Mouse (Mus musculus) layer of hippocampus, adult 9-10 months (tissue): ENCODE measurements around the gene Zfhx3.

Experiments
- DNase-seq: peaks from one replicate; pipeline ENCODE4 v3.0.0; 2022; ENCODE audit warnings: low spot score

Gene Zfhx3

DNA sequence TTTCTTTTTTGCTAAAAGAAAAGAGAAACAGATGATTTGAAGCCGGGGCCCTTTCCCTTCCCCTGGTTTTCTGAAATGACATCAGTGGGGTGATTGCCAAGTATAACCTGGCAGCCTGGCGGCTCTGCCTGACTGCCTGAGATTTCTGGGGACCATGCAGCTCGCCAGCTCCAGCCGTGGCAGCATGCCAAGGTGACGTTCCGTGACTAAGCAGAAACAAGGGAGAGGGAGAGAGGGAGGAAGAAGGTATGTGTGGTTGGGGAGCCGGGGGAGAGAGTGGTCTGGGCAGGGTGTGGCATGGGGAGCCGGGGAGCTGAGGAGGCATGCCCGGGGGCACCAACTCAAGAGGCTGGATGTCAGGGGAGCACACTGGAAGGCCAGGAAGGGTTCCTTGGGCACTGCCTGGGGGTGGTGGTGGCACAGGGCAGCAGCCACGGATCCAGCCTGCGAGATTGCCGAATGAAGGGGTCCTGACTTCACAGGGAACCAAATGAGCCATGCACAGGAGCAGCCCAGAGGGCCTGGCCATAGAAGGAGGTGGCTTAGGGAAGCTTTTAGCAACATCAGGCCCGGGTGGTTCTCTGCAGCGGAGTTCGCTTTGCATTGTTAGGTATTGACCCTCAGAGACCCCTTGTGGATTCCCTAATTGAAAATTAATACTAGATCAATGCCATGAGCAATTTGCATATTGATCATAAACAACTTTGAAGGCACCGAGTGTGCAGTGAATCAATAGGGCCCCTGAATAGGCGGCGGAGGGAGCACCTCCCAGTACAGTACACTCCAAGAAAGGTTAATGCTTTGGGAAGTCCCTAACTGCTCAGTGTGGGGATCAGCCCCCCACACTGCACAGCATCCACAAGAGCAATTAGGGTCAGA lies 954.3 kb downstream of the Zfhx3 start:
- peak; percentile 42 for DNase-seq

GRCm38 (mm10) chr8:108897347-108898100 lies 955.1 kb downstream of the Zfhx3 start:
- DNase-seq = no peak

DNA sequence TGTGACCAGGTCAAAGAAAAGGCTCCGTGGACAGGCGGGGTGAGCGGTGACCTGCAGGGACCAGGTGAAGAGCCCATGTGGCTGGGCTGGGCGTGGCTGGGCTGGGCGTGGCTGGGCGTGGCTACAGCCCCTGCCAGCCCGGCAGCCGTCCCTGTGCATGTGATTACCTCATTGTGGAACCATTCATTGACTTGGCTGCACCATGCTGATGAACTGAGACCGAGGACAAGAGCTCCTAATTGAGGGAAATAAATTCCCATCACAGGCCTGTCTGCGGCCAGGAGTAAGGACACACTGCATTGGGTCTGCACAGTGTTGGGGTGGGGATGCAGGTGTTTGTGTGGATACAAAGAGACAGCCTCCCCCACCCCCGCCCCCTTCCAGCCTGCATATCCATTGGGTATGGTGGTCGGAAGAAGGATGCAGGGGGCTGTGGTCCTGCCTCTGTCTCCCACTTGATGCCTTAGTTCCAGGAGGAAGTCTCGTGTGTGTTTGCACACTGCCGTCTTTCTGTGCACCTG lies 956.9 kb downstream of the Zfhx3 start:
- DNase-seq = no peak

DNA sequence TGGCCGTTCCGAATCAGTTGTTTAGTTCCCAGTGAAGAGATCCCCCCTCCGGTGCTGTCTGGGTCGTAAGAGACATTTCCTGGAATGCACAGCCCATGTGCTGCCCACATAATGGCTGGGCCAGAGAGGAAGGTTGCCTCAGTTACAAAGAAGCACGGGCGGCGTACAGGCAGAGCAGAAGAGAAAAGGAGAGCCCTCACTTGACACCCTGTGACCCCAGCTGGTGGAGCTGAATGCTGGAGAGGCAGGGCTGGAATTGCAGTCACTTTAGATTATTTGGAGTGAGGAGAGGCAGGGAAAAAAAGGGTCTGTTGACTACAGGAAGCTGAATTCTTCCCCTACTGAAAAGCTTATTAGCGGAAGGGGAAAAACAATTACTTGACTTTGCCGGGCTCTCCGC lies 958.1 kb downstream of the Zfhx3 start:
- DNase-seq = no peak

GRCm38 (mm10) chr8:108901208-108901607 lies 958.8 kb downstream of the Zfhx3 start:
- no peak for DNase-seq

DNA sequence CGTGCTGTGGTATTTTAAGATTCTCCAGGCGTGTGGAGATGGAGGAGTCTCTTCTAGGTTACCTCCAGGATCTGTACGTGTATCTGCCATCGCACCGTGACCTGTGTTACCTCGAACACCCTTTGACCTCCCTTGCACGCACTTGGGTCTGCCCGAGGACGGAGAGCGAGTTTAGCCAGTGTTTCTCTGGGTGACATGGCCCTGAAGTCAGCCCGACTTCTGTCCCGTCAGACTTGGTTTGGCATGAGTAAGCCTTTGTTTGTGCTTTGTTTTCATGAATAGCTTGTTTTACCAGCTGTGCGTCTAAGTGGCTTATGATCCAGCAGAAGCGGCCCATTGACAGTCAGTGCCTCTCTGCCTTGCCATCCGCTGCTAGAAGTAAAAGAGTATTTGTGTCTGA lies 961.1 kb downstream of the Zfhx3 start:
- no peak for DNase-seq

- DNase-seq = no peak
These were observed 962.0 kb downstream of the Zfhx3 start for GRCm38 (mm10) chr8:108904288-108904971.

DNA sequence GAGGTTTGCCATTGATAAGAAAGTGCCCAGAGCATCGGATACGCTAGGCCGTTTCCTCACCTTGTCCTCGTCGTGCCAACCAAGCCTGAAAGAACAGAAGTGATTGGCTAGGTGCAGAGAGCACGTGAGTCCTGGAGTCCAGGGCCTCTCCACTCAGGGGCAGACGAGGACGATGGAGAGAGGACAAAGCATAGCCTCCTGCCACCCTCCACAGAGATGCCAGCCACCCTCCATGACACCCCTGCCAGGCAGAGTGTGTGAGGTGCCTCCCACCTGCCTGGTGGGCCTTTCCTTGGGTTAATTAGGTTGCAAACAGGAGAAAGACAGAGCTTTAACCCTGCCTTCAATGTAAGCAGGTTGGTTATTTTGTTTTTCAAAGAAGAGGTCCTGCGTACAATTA lies 965.6 kb downstream of the Zfhx3 start:
- no peak for DNase-seq

GRCm38 (mm10) chr8:108908540-108908939 lies 966.1 kb downstream of the Zfhx3 start:
- DNase-seq = no peak

- DNase-seq = no peak
These were observed 966.6 kb downstream of the Zfhx3 start for GRCm38 (mm10) chr8:108909035-108909434.

DNA sequence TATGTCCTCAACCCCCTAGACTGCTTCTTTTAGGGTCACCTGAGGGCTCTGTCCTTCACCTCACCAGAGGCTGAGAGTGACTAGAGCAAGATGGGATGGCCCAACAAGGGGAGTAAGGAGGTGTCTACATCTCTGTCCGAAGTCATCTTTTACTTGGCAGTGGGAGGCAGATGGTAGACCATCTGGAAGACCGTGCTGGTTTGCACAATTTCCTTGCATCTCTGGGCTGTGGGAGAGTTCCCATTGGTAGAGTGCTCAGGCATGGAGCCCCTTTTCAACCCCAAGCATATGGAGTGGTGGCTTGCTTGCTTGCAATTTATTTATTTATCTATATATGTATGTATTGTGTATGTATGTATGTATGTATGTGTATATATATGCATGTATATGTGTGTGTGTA lies 967.0 kb downstream of the Zfhx3 start:
- DNase-seq = no peak

DNA sequence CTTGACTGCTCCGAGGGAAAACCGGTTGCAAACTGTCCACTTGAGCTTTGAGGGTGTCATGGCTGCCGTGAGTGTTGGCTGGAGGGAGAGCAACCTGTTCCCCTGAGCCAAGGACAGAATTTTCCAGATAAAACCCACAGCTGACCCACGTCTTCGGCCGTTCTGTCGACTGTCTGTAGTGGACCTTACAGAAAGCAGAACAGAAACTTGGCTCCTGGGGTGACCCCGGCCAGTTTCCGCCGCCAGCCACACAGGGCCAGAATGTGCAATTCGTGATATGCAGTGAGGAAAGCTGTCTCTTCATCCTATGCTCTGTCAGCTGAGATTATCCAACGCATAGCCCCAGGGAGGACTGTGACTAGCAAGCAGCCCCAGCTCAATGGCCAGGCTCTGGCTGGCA lies 968.4 kb downstream of the Zfhx3 start:
- DNase-seq = peak; percentile 20

GRCm38 (mm10) chr8:108911511-108911910 lies 969.1 kb downstream of the Zfhx3 start:
- peak; percentile 90 for DNase-seq

DNA sequence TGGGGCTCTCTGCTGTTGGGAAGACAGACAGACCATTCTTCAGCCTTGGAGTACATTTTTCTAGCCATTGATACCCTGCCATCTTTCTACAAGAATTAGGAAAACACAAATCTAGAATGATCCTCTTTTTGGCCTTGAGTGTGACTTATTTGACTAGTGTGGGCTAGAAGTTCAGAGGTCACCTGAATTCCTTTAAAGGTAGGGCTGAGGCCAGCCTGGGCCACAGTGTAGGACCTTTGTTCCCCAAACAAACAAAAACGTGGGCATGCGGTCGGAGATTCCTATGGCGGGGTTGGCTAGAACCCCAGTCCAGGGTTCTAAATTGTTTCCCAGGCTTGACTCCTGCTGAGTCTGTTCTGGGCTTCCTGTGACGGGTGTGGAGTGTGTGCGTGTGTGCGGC lies 970.6 kb downstream of the Zfhx3 start:
- no peak for DNase-seq

- DNase-seq = no peak
These were observed 973.0 kb downstream of the Zfhx3 start for GRCm38 (mm10) chr8:108915425-108915824.

DNA sequence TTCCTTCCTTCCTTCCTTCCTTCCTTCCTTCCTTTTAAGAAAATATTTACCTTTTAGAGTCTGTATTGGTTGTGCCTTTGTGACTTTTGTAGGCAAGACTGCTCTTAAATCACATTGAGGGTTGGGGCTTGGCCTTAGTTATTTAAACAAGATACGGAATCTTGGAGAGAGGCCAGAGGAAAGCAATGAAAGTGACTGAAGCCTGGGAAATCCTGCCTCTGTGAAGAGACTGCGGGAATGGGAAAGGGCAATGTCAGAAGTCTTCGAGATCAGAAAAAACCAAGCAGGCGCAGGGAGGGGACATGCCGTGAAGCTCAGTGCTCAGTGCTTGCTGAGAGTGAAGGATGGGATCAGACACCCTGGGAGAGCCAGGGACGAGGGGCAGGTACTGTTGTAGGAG lies 973.4 kb downstream of the Zfhx3 start:
- no peak for DNase-seq

DNA sequence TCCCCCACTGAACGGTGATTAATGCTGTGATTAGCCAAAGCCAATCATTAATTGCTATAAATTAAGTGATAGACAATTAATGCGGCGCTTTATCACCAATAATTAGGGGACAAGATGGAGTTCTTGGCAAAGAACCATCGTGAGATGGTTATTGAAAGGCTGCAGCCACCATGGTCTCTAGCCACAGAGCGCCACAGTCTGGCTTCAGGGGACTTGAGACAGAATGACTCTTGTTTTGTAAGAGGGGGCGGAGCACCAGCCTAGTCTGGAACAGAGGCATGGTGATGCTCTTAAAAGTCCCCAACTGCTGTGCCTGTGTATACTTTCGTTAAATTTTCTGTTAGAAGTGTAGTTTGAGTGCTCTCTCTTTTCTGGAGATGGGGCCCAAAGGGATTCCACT lies 977.7 kb downstream of the Zfhx3 start:
- DNase-seq = no peak

DNA sequence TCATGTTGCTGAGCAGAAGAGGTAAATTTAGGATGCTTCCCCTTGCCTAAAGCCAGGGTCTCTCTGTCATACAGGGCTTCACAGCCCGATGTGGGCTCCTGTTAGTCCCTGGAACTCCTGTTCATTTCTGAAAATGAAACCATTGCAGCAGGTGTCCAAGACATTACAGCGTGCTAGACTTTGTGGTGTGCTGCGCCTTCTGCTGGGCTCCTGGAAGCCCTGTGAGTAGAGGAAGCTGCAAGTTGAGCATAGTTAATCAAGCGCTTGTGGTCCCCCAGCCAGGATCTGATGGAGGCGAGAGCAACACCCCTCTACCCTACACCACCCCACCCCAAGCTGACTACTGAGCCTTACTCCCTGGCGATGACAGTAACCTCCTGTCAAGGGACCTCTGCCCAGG lies 980.7 kb downstream of the Zfhx3 start:
- no peak for DNase-seq

DNA sequence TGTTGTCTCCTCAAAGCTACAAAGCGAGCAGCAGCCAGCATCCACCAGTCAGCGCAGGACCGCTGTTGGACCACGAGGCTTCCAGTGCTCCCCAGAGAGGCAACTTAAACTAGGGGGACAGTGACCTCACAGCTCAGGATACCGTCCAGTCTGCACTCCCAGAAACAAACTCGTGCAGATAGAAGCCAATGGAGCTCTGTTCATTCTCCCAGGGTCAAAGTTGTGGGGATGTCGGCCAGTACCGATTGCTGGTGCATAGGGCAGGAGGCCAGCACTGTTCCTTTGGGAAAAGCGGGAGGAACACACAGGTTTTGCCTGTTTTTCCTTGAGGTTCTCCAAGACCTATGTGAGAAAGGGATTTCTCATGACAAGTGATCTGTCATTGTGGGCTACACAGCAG lies 982.1 kb downstream of the Zfhx3 start:
- no peak for DNase-seq

DNA sequence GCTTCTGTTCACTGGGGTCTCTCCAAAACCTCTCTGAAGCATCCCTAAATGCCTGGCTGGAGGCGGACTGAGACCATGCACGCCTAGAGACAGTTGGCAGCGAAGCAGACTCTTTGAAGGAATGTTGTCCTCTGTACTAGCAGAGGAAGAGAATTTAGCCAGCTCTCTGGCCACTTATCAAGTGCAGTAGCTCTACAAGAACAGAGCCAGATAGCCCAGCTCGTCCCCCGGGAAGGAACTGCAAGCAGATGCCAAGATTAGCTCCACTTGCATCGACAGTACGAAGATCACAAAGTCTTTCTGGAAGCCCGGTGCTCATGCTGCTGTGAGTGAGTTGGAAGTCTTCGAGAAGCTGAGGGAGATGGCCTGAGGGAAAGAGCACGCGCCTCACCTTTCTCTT lies 983.7 kb downstream of the Zfhx3 start:
- DNase-seq = no peak

DNA sequence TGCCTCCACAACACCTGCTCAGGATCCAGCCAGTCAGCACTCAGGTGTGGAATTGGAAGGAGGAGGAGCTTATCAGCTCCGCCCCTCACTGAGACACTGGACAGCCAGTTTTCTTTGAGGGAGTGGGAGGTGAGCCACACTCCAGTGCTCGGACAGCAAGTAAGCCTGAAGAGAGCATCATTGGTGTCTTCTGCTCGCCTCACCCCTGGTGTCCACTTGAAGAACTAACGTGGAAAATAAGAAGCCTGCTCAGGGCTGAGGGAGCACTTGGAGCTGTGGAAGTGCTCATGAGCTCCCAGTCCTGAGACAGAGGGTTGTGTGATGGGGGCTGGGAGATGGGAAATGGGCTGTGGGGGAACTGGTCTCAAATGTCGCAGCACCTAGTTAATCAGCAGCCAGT lies 988.2 kb downstream of the Zfhx3 start:
- no peak for DNase-seq

- no peak for DNase-seq
These were observed 989.4 kb downstream of the Zfhx3 start for GRCm38 (mm10) chr8:108931837-108932236.

DNA sequence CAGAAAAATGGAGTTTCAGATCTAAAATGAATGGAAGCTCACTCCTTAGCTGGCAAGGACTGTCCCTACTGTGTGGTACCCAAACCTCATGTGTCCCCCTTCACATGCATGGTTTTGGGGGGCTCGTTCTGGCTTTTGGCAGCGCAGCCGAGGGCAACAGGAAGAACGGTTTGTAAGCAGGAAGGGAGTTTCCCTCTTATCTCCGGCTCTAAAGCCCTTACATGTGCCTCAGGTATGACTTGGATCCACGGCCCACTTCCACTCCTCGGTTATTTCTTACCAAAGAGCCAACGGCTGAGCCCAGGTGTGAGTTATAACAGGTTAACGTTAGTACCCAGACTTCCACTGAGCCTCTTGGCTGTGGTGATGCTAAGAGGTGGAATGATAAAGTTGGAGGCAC lies 990.3 kb downstream of the Zfhx3 start:
- no peak for DNase-seq
